ENCODE assay signal across 11 mouse cellular contexts in genomic region chr12:79846247-79847151, GRCm38 (mm10).
DNase-seq lines count a peak whose midpoint lies in the region; ATAC-seq and TF ChIP-seq lines count a peak whose summit lies in the region.
"Had no signal": no experiment of that assay in that cellular context is flagged by ENCODE, and none has a peak within 500 bp of the region (broad histone marks: within the 10 kb centered on the region; RNA-seq: fewer than 3 reads in every experiment).

No protein-coding gene starts in this region.

- TF ChIP-seq EP300 in stomach, postnatal 0 days (optimal IDR thresholded peaks at IDR 0.05) = no peak

- no peaks in the 10 kb centered on the region for H3K36me3 ChIP-seq in heart, embryonic 10.5 days
- no peaks in the 10 kb centered on the region for H3K36me3 ChIP-seq in heart, embryonic 12.5 days
- H3K36me3 ChIP-seq in midbrain, embryonic 13.5 days = no peaks in the 10 kb centered on the region
- H3K36me3 ChIP-seq in midbrain, postnatal 0 days (ENCODE audit: insufficient read depth, low read length) = no peaks in the 10 kb centered on the region
- H3K36me3 ChIP-seq in forebrain, embryonic 15.5 days = no peaks in the 10 kb centered on the region
- H3K36me3 ChIP-seq in stomach, postnatal 0 days (ENCODE audit: control insufficient read depth, insufficient read depth, low read length) = no peaks in the 10 kb centered on the region
- H3K36me3 ChIP-seq: liver, embryonic 13.5 days had no signal

- peak overlapping the region; percentile 85 for H3K27ac ChIP-seq in heart, embryonic 10.5 days
- no peak overlapping the region for H3K27ac ChIP-seq in heart, embryonic 12.5 days (ENCODE audit: poor library complexity, severe bottlenecking)
- H3K27ac ChIP-seq in midbrain, embryonic 13.5 days = peak overlapping the region; percentile 35
- H3K27ac ChIP-seq in midbrain, postnatal 0 days (ENCODE audit: low read depth, low read length) = no peak overlapping the region
- peak overlapping the region; percentile 49; the same call in 1 of the 2 replicates for H3K27ac ChIP-seq in forebrain, embryonic 15.5 days (replicated peaks)
- peak overlapping the region; percentile 53 for H3K27ac ChIP-seq in stomach, postnatal 0 days (replicated peaks)
- H3K27ac ChIP-seq: liver, embryonic 13.5 days had no signal

- H3K9ac ChIP-seq in heart, embryonic 12.5 days = no peak overlapping the region
- H3K9ac ChIP-seq in midbrain, embryonic 13.5 days (replicated peaks) = no peak overlapping the region
- H3K9ac ChIP-seq in midbrain, postnatal 0 days (replicated peaks; ENCODE audit: low read length, poor library complexity, severe bottlenecking) = no peak overlapping the region
- no peak overlapping the region for H3K9ac ChIP-seq in forebrain, embryonic 15.5 days (replicated peaks)
- no peak overlapping the region for H3K9ac ChIP-seq in stomach, postnatal 0 days (ENCODE audit: low read length)
- H3K9ac ChIP-seq: liver, embryonic 13.5 days had no signal

- H3K27me3 ChIP-seq in heart, embryonic 10.5 days (ENCODE audit: insufficient read depth, poor library complexity, severe bottlenecking) = no peaks in the 10 kb centered on the region
- H3K27me3 ChIP-seq in heart, embryonic 12.5 days (replicated peaks) = no peaks in the 10 kb centered on the region
- H3K27me3 ChIP-seq in midbrain, embryonic 13.5 days = no peaks in the 10 kb centered on the region
- H3K27me3 ChIP-seq in midbrain, postnatal 0 days (ENCODE audit: insufficient read depth, low read length) = no peaks in the 10 kb centered on the region
- H3K27me3 ChIP-seq in forebrain, embryonic 15.5 days = no peaks in the 10 kb centered on the region
- H3K27me3 ChIP-seq in stomach, postnatal 0 days (ENCODE audit: control insufficient read depth, insufficient read depth, low read length) = no peaks in the 10 kb centered on the region
- H3K27me3 ChIP-seq: liver, embryonic 13.5 days had no signal

- no peak for DNase-seq in heart, embryonic 10.5 days (ENCODE audit: low spot score)
- no peak for DNase-seq in midbrain, postnatal 0 days (ENCODE audit: low spot score)
- no peak for DNase-seq in stomach, postnatal 0 days (ENCODE audit: low spot score)
- no peak for DNase-seq in yolk sac, embryonic 10.5 days (ENCODE audit: low spot score)
- DNase-seq: cerebellum, postnatal 10 days; liver, embryonic 13.5 days had no signal

- no peak overlapping the region for H3K4me3 ChIP-seq in heart, embryonic 10.5 days
- H3K4me3 ChIP-seq in heart, embryonic 12.5 days = no peak overlapping the region
- no peak overlapping the region for H3K4me3 ChIP-seq in midbrain, embryonic 13.5 days (replicated peaks)
- H3K4me3 ChIP-seq in midbrain, postnatal 0 days (ENCODE audit: low read depth, low read length) = no peak overlapping the region
- H3K4me3 ChIP-seq in forebrain, embryonic 15.5 days = no peak overlapping the region
- H3K4me3 ChIP-seq in stomach, postnatal 0 days (ENCODE audit: low read depth, low read length) = no peak overlapping the region
- H3K4me3 ChIP-seq: liver, embryonic 13.5 days; myocyte had no signal

- no peak for ATAC-seq in heart, embryonic 12.5 days (ENCODE audit: insufficient number of reproducible peaks, low FRiP score)
- ATAC-seq in midbrain, embryonic 13.5 days = no peak
- ATAC-seq in midbrain, postnatal 0 days (ENCODE audit: low FRiP score) = no peak
- ATAC-seq in forebrain, embryonic 15.5 days (replicated peaks) = peak; percentile 62; the same call in 1 of the 2 replicates
- ATAC-seq in stomach, postnatal 0 days (ENCODE audit: low FRiP score, low TSS enrichment) = no peak
- ATAC-seq in erythroblast, adult 5-6 weeks (replicated peaks; ENCODE audit: low FRiP score, poor library complexity, severe bottlenecking) = no peak

- no peaks in the 10 kb centered on the region for H3K9me3 ChIP-seq in heart, embryonic 10.5 days
- no peaks in the 10 kb centered on the region for H3K9me3 ChIP-seq in heart, embryonic 12.5 days (replicated peaks)
- no peaks in the 10 kb centered on the region for H3K9me3 ChIP-seq in midbrain, embryonic 13.5 days
- no peaks in the 10 kb centered on the region for H3K9me3 ChIP-seq in midbrain, postnatal 0 days (ENCODE audit: low read length)
- no peaks in the 10 kb centered on the region for H3K9me3 ChIP-seq in forebrain, embryonic 15.5 days
- no peaks in the 10 kb centered on the region for H3K9me3 ChIP-seq in stomach, postnatal 0 days (ENCODE audit: control insufficient read depth, low read length)
- H3K9me3 ChIP-seq: liver, embryonic 13.5 days had no signal

- TF ChIP-seq CTCF in midbrain, postnatal 0 days (IDR thresholded peaks at IDR 0.05) = no peak
- TF ChIP-seq CTCF in stomach, postnatal 0 days (IDR thresholded peaks at IDR 0.05; ENCODE audit: low read depth) = no peak

- 44% methylated on average over 7 of the region's 7 CpGs for WGBS in heart, embryonic 10.5 days
- WGBS in heart, embryonic 12.5 days = 56% methylated on average over 7 of the region's 7 CpGs
- WGBS in midbrain, embryonic 13.5 days = 21% methylated on average over 7 of the region's 7 CpGs
- WGBS in midbrain, postnatal 0 days = 41% methylated on average over 7 of the region's 7 CpGs
- 11% methylated on average over 7 of the region's 7 CpGs for WGBS in forebrain, embryonic 15.5 days
- WGBS in stomach, postnatal 0 days = 49% methylated on average over 7 of the region's 7 CpGs

- H3K4me2 ChIP-seq in heart, embryonic 12.5 days = no peak overlapping the region
- H3K4me2 ChIP-seq in midbrain, embryonic 13.5 days (replicated peaks) = no peak overlapping the region
- H3K4me2 ChIP-seq in midbrain, postnatal 0 days (ENCODE audit: low read depth, low read length, poor library complexity, severe bottlenecking) = no peak overlapping the region
- no peak overlapping the region for H3K4me2 ChIP-seq in forebrain, embryonic 15.5 days (replicated peaks)
- H3K4me2 ChIP-seq in stomach, postnatal 0 days (replicated peaks; ENCODE audit: low read depth) = no peak overlapping the region
- H3K4me2 ChIP-seq: liver, embryonic 13.5 days had no signal

- H3K4me1 ChIP-seq in heart, embryonic 10.5 days = peaks cover 79% of the 10 kb centered on the region
- H3K4me1 ChIP-seq in heart, embryonic 12.5 days (replicated peaks) = peaks cover 78% of the 10 kb centered on the region
- peaks cover 46% of the 10 kb centered on the region for H3K4me1 ChIP-seq in midbrain, embryonic 13.5 days (replicated peaks)
- H3K4me1 ChIP-seq in midbrain, postnatal 0 days (ENCODE audit: insufficient read depth, low read length) = 0 out of 2 replicates have a peak, but pooled peaks cover 3% of the 10 kb centered on the region
- peaks cover 35% of the 10 kb centered on the region for H3K4me1 ChIP-seq in forebrain, embryonic 15.5 days
- peaks cover 11% of the 10 kb centered on the region for H3K4me1 ChIP-seq in stomach, postnatal 0 days (replicated peaks; ENCODE audit: control insufficient read depth, insufficient read depth)

Comparison
In these comparisons a context has a peak if more than half of its experiments do, and no peak if none do; other contexts are left out.
1. H3K27ac ChIP-seq: peak in heart, embryonic 10.5 days (single experiment), midbrain, embryonic 13.5 days (single experiment), forebrain, embryonic 15.5 days (single experiment) and stomach, postnatal 0 days (single experiment); none in heart, embryonic 12.5 days (single experiment) and midbrain, postnatal 0 days (single experiment).